Mouse (Mus musculus) lung, adult 10 weeks (tissue): ENCODE data around the gene Mfsd14b. TPM values are rescaled to one million over a fixed set of nuclear protein-coding genes. Genes with fewer than 3 reads are reported as not detected.

ENCODE experiments used
- polyA plus RNA-seq: library from polyadenylated mRNA; stranded (reverse); fragments of 350-450 nt; fragmentation: Illumina TruSeq; extraction: RNeasy Lipid Tissue Mini Kit (QIAGEN cat#74804); gene quantifications from one replicate; pipeline ENCODE4 v1.2.3, GENCODE M21; 2014; ENCODE audit warnings: low read depth, low replicate concordance; ENCODE audit not compliant: insufficient read depth

The Mfsd14b gene
- polyA plus RNA-seq: 28.6 TPM

DNA sequence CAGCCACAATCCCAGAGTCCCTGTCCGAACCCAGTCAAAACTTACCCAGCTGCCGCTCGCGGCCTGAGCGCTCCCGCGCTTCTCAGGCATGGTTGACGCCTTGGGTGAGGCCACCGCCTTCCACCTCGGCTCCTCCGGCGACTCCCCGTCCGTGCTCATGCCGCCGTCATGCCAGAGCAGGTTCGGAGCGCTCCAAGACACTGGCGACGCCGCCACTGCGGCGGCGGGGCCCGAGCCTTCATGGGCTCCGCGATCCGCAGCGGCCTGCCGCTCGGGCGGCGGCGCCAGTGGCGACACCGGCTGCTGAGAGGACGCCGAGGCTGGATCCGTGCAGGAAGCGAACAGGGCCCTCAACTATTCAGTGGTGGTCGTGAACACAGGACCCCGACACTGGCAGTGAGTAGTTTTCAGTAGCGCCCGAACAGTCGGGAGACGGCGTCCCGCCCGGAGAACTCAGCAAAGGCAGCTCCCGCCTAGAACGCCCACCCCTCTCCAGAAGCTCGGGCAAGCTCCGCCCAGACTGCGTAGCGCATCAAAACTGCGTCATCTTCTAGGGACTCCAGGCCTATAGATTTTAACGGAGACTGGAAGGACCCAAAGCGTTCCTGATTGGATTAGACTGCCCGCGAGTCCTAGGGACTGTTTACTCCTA is at the start of gene Mfsd14b:
Gene Mfsd14b, minus strand, starts transcription at position 517 of the 652 bp plus-strand sequence.

DNA sequence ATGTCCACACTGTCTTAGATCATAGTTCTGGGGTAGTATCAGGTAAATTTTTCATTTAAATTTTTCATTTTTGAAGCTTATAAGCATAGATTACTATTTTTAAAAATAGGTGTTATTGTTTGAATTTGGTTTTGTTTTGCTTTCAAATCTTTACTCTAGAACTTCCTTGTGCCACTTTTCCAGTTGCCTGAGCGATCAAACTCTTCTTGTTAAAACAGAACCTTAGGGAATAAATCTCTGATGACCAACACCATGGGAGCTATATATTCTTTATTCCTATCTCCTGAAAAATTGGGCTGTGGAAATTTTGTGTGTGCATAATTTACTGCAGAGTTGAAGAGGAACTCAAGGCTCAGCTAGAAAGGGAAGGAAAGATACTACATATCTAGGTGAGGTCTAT is 37.2 kb upstream of the Mfsd14b start, which contains the start of gene Olfr466:
Gene Olfr466, plus strand, starts transcription at position 301 of the 400 bp plus-strand sequence.

GRCm38 (mm10) chr13:65137789-65138188 is 25.0 kb upstream of the Mfsd14b start, which contains the start of gene Olfr465-ps1:
TSS of gene Olfr465-ps1 (plus strand) at chr13:65138089.

GRCm38 (mm10) chr13:65052660-65053059 is 60.1 kb downstream of the Mfsd14b start, which contains the start of gene Prss47:
TSS of gene Prss47 (minus strand) at chr13:65052760.

GRCm38 (mm10) chr13:65032758-65033157 is 80.0 kb downstream of the Mfsd14b start, which contains the start of gene Spata31d1c:
TSS of gene Spata31d1c (plus strand) at chr13:65033058.

Other genes starting within 250 kb of the Mfsd14b start
- gene Cntnap3, start 209.0 kb downstream of the Mfsd14b start, polyA plus RNA-seq: not detected
- gene Spata31, start 195.6 kb downstream of the Mfsd14b start, polyA plus RNA-seq: not detected
- not detected for gene Spata31d1c, start 79.9 kb downstream of the Mfsd14b start, polyA plus RNA-seq
- gene Prss47, start 60.2 kb downstream of the Mfsd14b start, polyA plus RNA-seq: not detected
- not detected for gene Olfr465-ps1, start 25.1 kb upstream of the Mfsd14b start, polyA plus RNA-seq
- gene Olfr466, start 37.3 kb upstream of the Mfsd14b start, polyA plus RNA-seq: not detected
- not detected for gene Nlrp4f, start 93.0 kb upstream of the Mfsd14b start, polyA plus RNA-seq
- not detected for gene Gm10775, start 146.6 kb upstream of the Mfsd14b start, polyA plus RNA-seq
- 10.0 TPM for gene Zfp369, start 165.8 kb upstream of the Mfsd14b start, polyA plus RNA-seq